Mouse (Mus musculus) stomach, embryonic 14.5 days (tissue): ENCODE data around the gene Mindy3. TPM values are rescaled to one million over a fixed set of nuclear protein-coding genes. Genes with fewer than 3 reads are reported as not detected.
A peak's percentile ranks its signal among the peaks of the same experiment; 100 is the strongest.

ENCODE experiments used
- ATAC-seq: fragments of 200-750 bp; cut with Nextera tagmentation; 2 replicates; pipeline ENCODE4 v1.8.0; 2017; ENCODE audit warnings: low read depth, moderate TSS enrichment; ENCODE audit not compliant: insufficient number of reproducible peaks, insufficient read depth, low FRiP score
- H3K27ac ChIP-seq: fragments of 300-500 bp; sonication (generic); 2 replicates; pipeline ENCODE4 v1.5.1; 2014; ENCODE audit warnings: mild to moderate bottlenecking, low read length, moderate library complexity, mixed read lengths
- H3K27me3 ChIP-seq: fragments of 300-500 bp; sonication (generic); 2 replicates; pipeline ENCODE4 v1.6.1; 2014; ENCODE audit warnings: low read length, control low read depth, mixed read lengths; ENCODE audit not compliant: control insufficient read depth, insufficient read depth
- H3K36me3 ChIP-seq: fragments of 300-500 bp; sonication (generic); 2 replicates; pipeline ENCODE4 v1.6.1; 2014; ENCODE audit warnings: mild to moderate bottlenecking, control low read depth, low read length, moderate library complexity, mixed read lengths; ENCODE audit not compliant: control insufficient read depth, insufficient read depth
- H3K4me1 ChIP-seq: fragments of 300-500 bp; sonication (generic); 2 replicates; pipeline ENCODE4 v1.6.1; 2014; ENCODE audit warnings: low read length, control low read depth, mixed read lengths; ENCODE audit not compliant: control insufficient read depth, insufficient read depth
- H3K4me2 ChIP-seq: fragments of 300-500 bp; sonication (generic); replicated peaks from 2 replicates; pipeline ENCODE4 v1.6.1; 2014; ENCODE audit warnings: low read depth, low read length, control low read depth
- H3K4me3 ChIP-seq: fragments of 300-500 bp; sonication (generic); 2 replicates; pipeline ENCODE4 v1.5.1; 2014; ENCODE audit warnings: low read depth, low read length, control low read depth
- H3K9ac ChIP-seq: fragments of 300-500 bp; sonication (generic); replicated peaks from 2 replicates; pipeline ENCODE4 v1.6.1; 2014; ENCODE audit warnings: low read depth, mild to moderate bottlenecking, control low read depth, low read length, moderate library complexity, mixed read lengths
- H3K9me3 ChIP-seq: fragments of 300-500 bp; sonication (generic); 2 replicates; pipeline ENCODE4 v1.6.1; 2016; ENCODE audit warnings: low read depth, low read length, control low read depth; ENCODE audit not compliant: control insufficient read depth
- WGBS: fragments of 180-500 bp; shearing (Covaris S2); extraction: QIAGEN DNeasy Blood & Tissue Kit; methylation state at CpG from one replicate; pipeline ENCODE4 v1.1.7; 2014; 5-methylcytosine and 5-hydroxymethylcytosine counted together
- polyA plus RNA-seq: library from polyadenylated mRNA; unstranded; fragments of >200 nt; fragmentation: Nextera tagmentation; extraction: Ambion mirVana; gene quantifications from 2 replicates; pipeline ENCODE4 v1.2.1, GENCODE M21; 2014

Mindy3 gene
- polyA plus RNA-seq, 1 experiment from 2014 or later: 32.5 TPM

GRCm38 (mm10) chr2:12327216-12327615 is 92.1 kb downstream of the Mindy3 start:
- Histone ChIP-seq H3K36me3 (no peaks in the 10 kb centered on the region), H3K9me3 (no peaks in the 10 kb centered on the region), H3K27ac (no peak overlapping the region), H3K4me2 (peak overlapping the region; percentile 32), H3K9ac (no peak overlapping the region), H3K4me1 (0 out of 2 replicates have a peak, but pooled peaks cover 6% of the 10 kb centered on the region), H3K27me3 (no peaks in the 10 kb centered on the region), H3K4me3 (peak overlapping the region; percentile 5; the same call in 1 of the 2 replicates)
- WGBS: 12% methylated on average over 10 of the region's 10 CpGs
- ATAC-seq: peak; percentile 47

GRCm38 (mm10) chr2:12325868-12326267 is 93.4 kb downstream of the Mindy3 start:
- Histone ChIP-seq H3K36me3 (no peaks in the 10 kb centered on the region), H3K9me3 (no peaks in the 10 kb centered on the region), H3K4me1 (0 out of 2 replicates have a peak, but pooled peaks cover 6% of the 10 kb centered on the region), H3K9ac (no peak overlapping the region), H3K4me3 (no peak overlapping the region), H3K27ac (no peak overlapping the region; the same call in 1 of the 2 replicates), H3K4me2 (no peak overlapping the region), H3K27me3 (no peaks in the 10 kb centered on the region)
- no peak for ATAC-seq
- WGBS: 81% methylated on average over 2 of the region's 2 CpGs

GRCm38 (mm10) chr2:12325417-12325816 is 93.9 kb downstream of the Mindy3 start:
- Histone ChIP-seq H3K27me3 (no peaks in the 10 kb centered on the region), H3K4me2 (no peak overlapping the region), H3K9ac (no peak overlapping the region), H3K4me3 (no peak overlapping the region), H3K4me1 (0 out of 2 replicates have a peak, but pooled peaks cover 6% of the 10 kb centered on the region), H3K9me3 (no peaks in the 10 kb centered on the region), H3K27ac (no peak overlapping the region; the same call in 1 of the 2 replicates), H3K36me3 (no peaks in the 10 kb centered on the region)
- 52% methylated on average over 6 of the region's 6 CpGs for WGBS
- peak; percentile 83; the same call in 1 of the 2 replicates for ATAC-seq

GRCm38 (mm10) chr2:12320914-12321313 is 98.4 kb downstream of the Mindy3 start:
- H3K36me3 ChIP-seq: no peaks in the 10 kb centered on the region
- H3K4me3 ChIP-seq: no peak overlapping the region
- WGBS: 90% methylated on average over 4 of the region's 4 CpGs
- H3K9ac ChIP-seq: no peak overlapping the region
- H3K27me3 ChIP-seq: no peaks in the 10 kb centered on the region
- H3K9me3 ChIP-seq: no peaks in the 10 kb centered on the region
- H3K27ac ChIP-seq: no peak overlapping the region
- H3K4me2 ChIP-seq: no peak overlapping the region
- no peak for ATAC-seq
- H3K4me1 ChIP-seq: no peaks in the 10 kb centered on the region

- 95% methylated on average over 3 of the region's 3 CpGs for WGBS
- Histone ChIP-seq H3K4me1 (no peaks in the 10 kb centered on the region), H3K27ac (no peak overlapping the region)
Measured at GRCm38 (mm10) chr2:12318715-12319114, 100.6 kb downstream of the Mindy3 start.

GRCm38 (mm10) chr2:12318036-12318435 is 101.2 kb downstream of the Mindy3 start:
- H3K27ac ChIP-seq: no peak overlapping the region
- H3K27me3 ChIP-seq: no peaks in the 10 kb centered on the region
- no peaks in the 10 kb centered on the region for H3K9me3 ChIP-seq
- no peak overlapping the region for H3K9ac ChIP-seq
- H3K4me3 ChIP-seq: no peak overlapping the region
- no peaks in the 10 kb centered on the region for H3K36me3 ChIP-seq
- ATAC-seq: no peak
- WGBS: 74% methylated on average over 4 of the region's 4 CpGs
- H3K4me1 ChIP-seq: no peaks in the 10 kb centered on the region
- no peak overlapping the region for H3K4me2 ChIP-seq

More at GRCm38 (mm10) chr2:12318715-12319114, 100.6 kb downstream of the Mindy3 start:
- no peak for ATAC-seq
- H3K36me3 ChIP-seq: no peaks in the 10 kb centered on the region
- no peak overlapping the region for H3K4me3 ChIP-seq
- H3K4me2 ChIP-seq: no peak overlapping the region
- H3K27me3 ChIP-seq: no peaks in the 10 kb centered on the region
- no peaks in the 10 kb centered on the region for H3K9me3 ChIP-seq
- no peak overlapping the region for H3K9ac ChIP-seq

- H3K36me3 ChIP-seq: no peaks in the 10 kb centered on the region
- no peak for ATAC-seq
- no peaks in the 10 kb centered on the region for H3K27me3 ChIP-seq
- H3K4me2 ChIP-seq: no peak overlapping the region
- H3K4me3 ChIP-seq: no peak overlapping the region
- no peaks in the 10 kb centered on the region for H3K9me3 ChIP-seq
- no peak overlapping the region for H3K9ac ChIP-seq
- no peak overlapping the region for H3K27ac ChIP-seq
- WGBS: 71% methylated on average over 5 of the region's 5 CpGs
- H3K4me1 ChIP-seq: no peaks in the 10 kb centered on the region
Measured at GRCm38 (mm10) chr2:12317343-12317742, 101.9 kb downstream of the Mindy3 start.

GRCm38 (mm10) chr2:12316361-12316760 is 102.9 kb downstream of the Mindy3 start:
- Histone ChIP-seq H3K9me3 (no peaks in the 10 kb centered on the region), H3K9ac (no peak overlapping the region), H3K36me3 (no peaks in the 10 kb centered on the region), H3K27me3 (no peaks in the 10 kb centered on the region), H3K27ac (no peak overlapping the region), H3K4me1 (no peaks in the 10 kb centered on the region), H3K4me2 (no peak overlapping the region), H3K4me3 (no peak overlapping the region)
- WGBS: 43% methylated on average over 7 of the region's 7 CpGs
- ATAC-seq: no peak

- no peaks in the 10 kb centered on the region for H3K4me1 ChIP-seq
- H3K27ac ChIP-seq: no peak overlapping the region
- no peaks in the 10 kb centered on the region for H3K36me3 ChIP-seq
- 79% methylated on average over 6 of the region's 6 CpGs for WGBS
- no peak overlapping the region for H3K4me2 ChIP-seq
- no peak overlapping the region for H3K9ac ChIP-seq
- ATAC-seq: no peak
- no peaks in the 10 kb centered on the region for H3K27me3 ChIP-seq
- no peaks in the 10 kb centered on the region for H3K9me3 ChIP-seq
- no peak overlapping the region for H3K4me3 ChIP-seq
Measured at GRCm38 (mm10) chr2:12314028-12314427, 105.2 kb downstream of the Mindy3 start.
